Mouse (Mus musculus) right cerebral cortex, postnatal 36 days (tissue): ENCODE results near the gene Obsl1.

ENCODE experiments used
- DNase-seq, 2 experiments: peaks; one replicate each; pipeline ENCODE4 v3.0.0; 2022; ENCODE audit warnings: low spot score in 2 of 2, mixed read lengths in 1 of 2

The Obsl1 gene

GRCm38 (mm10) chr1:75455433-75455832 lies 50.8 kb downstream of the Obsl1 start:
- no peak for DNase-seq

DNA sequence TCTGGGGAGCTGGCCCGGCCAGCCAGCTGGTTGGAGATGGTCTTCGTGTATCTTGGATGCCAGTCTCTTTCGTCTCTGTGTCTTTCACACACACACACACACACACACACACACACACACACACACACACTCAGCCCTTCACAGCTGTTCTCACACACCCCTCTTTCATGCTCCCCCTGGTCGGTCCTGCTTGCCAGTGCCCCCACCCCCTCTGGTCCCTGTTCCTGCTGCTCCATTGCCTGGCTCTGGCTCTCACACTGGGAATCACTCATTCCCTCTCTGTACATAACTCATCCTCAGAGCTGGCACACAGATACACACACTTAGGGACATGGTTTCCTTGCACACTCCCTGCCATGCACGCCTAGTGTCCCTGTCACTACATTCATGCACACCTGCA lies 54.4 kb downstream of the Obsl1 start:
- no peak for DNase-seq

DNA sequence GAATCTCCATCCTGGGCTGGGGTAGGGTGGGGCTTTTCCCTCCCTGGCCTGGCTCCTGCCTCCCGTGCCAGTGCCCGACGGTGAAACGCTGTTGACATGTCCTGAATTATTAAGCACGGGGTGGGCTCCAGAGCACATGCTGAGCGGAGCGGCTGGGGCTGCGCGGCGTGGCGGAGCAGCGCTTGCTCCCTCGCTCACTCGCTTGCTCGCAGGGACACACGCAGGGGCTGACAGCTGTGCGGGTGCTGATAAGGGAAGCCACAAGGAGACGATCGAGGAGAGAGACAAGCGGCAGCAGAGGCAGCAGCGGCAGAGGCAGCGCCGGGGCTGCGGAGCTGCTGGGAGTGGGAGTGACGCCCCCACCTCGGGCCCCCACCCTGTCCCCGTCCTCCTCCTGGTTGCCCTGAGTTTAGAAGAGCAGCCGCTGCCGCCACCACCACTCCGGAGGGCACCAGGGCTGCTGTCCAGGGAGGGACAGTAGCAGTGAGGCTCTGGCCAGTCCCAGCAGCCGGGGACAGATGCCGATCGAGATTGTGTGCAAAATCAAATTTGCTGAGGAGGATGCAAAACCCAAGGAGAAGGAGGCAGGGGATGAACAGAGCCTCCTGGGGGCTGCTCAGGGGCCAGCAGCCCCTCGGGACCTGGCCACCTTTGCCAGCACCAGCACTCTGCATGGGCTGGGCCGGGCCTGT lies 55.8 kb downstream of the Obsl1 start, which contains the start of gene Asic4:
Gene Asic4, plus strand, starts transcription at position 123 of the 692 bp plus-strand sequence.
- no peak for DNase-seq

DNA sequence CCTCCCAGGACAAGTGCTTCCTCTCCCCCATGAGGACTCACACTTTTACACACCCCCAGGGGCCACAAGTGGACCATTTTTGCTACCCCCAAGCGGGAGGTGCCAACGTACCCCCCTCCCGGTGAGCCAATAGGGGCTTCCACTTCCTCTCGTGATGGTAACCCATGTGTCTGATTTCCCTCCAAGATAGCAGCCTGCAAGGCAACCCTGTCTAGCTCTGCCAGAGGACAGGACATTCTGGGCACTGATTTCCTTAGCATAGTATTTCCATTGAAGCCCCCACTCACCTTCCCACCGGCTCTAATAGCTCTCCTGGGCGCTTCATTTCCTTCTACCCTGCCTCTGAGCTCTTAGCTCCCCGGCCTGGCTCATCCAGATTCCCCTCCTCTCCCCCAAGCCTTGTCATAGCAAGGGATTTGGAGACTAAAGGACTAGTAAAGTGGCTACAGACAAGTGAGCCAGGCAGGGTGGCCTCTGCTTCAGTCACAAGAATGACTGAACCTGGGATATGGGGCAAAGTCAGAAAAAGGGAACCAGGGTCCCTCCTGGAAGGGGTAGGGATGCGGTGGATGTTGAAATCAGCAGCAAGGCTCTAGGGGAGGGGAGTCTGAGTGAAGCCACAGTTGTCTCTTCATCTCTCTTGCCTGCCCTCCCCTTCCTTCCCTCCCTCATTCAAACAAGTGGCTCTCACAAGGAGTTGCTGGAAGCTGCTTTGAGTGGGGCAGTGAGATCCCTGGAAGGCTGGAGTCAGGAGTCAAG lies 56.7 kb downstream of the Obsl1 start:
- no peak for DNase-seq

DNA sequence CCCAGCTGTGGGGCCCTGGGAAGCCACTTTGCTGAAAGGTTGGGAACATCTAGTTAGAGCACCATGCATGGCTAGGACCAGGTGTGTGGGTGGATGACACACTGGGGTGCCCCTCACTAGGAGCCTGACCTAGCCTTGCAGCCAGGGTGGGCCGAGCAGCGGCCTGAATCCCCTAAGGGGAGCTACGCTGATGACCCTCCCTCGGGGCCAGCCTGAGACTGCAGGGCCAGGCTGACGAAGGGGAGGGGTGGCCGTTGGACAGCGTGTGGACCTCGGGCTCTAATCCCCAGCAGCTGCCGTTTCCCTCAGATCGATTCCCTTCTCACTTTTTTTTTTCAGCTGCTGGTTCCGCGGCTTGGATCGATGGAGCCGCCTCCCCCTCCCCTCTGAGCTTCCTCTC lies 57.3 kb downstream of the Obsl1 start:
- no peak for DNase-seq

DNA sequence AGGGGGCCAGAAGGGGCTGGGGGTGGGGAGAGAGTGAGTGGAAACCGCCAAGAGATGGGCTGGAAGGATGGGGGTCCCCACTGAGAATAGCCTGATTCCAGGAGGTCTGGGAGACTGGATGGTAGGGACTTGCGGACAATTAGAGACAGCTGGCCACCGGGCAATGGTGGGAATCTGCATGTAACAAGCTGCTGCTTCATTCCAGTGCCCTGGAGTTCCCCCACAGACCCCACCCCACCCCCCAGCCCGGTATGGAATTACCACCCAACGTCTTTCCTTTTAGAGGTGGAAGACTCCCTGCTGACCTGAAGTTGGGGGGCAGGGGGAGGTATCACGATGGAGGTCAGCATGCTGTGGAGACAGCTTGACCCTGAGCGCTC lies 58.2 kb downstream of the Obsl1 start:
- no peak for DNase-seq

- no peak for DNase-seq
Measured at GRCm38 (mm10) chr1:75447265-75448051, 58.8 kb downstream of the Obsl1 start.

- DNase-seq = no peak
Measured at GRCm38 (mm10) chr1:75446656-75447055, 59.6 kb downstream of the Obsl1 start.

DNA sequence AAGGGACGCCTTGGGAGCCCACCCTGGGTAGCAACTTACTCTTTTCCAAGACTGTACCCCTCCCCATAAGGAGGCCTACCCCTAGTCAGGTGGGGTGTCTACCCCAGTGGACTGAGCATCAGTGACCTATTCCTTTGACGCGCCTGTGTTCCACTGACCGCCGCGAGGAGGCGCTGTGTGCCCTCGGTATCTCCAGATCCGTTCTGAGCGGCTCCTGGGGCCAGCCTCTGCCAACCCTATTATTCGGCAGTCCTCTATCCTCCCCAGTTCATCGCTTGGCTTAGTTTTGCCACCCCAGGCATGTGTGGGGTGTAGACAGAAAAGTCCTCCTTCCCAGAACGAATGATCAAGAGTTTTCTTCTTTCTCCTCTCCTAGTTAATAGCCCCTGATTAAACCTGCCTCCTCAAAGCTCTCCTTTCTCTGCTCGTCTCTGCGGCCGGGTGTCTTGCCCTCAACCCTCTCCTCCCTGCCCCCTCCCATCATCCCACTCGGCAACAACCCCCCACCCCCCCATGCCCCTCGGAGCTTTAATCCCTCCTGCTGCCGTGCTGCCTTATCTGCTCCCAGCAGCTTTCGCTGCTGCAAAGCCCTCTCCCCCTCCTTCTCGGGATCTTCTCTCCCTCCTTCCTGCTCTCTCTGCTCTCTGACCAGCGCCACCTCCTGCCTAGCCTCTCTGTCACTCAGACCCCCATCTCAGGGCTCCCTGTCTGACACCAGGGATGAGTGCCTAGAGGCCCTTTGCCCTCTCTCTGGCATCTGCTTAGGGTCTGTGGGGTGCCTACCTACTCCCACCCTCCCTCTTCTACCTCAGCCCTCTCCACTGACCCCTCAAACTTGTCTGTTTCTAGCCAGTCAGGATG lies 60.3 kb downstream of the Obsl1 start:
- DNase-seq = peak; percentile 53 to 58

GRCm38 (mm10) chr1:75445141-75445701 lies 61.0 kb downstream of the Obsl1 start:
- peak; percentile 54 to 66 for DNase-seq

DNA sequence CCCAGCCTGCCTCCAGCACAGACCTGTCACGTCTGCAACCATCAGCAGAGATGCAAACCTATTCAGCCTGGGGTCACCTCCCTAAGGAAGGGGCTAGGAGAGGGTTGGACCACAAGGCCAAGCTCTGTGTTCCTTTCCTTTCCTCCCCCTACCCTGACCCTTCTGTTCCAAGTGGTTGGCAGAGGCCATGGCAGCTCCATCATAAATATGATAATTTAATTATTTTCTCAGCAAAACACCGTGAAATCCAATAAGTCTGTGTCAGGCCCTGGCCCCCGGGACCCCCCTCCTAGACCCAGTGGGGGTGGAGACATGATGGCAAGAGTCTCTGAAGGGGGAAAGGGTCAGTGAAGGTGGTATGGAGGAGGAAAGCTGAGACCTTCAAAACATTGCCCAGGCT lies 62.0 kb downstream of the Obsl1 start:
- DNase-seq = no peak

- no peak for DNase-seq
Measured at GRCm38 (mm10) chr1:75443247-75444024, 62.8 kb downstream of the Obsl1 start.

DNA sequence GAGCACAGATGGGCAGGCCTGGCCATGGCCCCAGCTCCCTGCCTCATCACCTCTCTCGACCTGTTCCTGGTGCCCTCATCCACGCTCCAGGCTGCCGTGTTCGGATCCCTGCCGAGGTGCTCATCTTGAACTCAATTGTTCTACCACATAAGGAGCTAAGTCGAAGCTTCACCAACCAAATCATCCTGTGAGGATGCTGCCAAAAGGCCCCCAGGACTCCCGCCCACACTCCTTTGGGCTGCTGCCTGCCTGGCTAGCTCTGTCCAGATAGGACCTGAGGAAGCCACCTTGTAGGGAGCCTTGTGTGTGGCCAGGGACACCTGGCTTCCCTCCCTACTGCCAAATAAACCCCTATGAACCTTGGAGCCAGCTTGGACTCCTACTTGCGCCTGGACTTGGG lies 63.4 kb downstream of the Obsl1 start:
- DNase-seq = no peak

DNA sequence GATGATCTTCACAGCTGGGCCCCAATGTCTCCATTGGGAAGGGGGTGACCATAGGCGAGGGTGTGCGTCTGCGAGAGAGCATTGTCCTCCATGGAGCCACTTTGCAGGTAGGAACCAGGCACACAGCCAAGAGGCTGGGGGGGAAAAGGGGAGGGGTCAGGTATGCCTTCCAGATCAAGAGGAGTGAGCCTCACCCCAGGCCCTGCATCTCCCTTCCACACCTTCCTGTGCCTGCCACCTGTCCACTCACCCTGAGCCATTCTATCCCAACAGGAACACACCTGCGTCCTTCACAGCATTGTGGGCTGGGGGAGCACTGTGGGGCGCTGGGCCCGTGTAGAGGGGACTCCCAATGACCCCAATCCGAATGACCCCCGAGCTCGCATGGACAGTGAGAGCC lies 64.1 kb downstream of the Obsl1 start:
- DNase-seq = no peak

DNA sequence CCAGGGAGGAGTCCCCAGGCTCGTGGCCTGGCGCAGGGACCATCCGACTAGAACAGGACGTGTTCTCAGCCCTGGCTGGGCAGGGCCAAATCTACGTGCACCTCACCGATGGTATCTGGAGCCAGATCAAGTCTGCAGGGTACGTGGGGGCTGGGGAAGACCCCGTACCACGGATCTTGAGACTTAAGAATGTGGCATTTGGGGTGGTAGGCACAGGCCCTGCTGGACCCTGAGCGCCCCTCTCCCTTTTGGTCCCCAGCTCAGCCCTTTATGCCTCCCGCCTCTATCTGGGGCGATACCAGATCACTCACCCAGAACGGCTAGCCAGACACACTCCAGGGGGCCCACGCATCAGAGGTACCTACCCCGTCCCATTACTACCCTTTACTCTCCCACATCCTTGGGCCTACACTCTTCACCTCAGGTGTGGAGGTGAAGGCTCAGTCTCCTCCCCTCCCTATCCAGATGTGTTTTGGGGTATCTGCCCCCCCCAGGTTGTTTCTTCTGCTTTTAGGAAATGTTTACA lies 64.7 kb downstream of the Obsl1 start:
- no peak for DNase-seq

DNA sequence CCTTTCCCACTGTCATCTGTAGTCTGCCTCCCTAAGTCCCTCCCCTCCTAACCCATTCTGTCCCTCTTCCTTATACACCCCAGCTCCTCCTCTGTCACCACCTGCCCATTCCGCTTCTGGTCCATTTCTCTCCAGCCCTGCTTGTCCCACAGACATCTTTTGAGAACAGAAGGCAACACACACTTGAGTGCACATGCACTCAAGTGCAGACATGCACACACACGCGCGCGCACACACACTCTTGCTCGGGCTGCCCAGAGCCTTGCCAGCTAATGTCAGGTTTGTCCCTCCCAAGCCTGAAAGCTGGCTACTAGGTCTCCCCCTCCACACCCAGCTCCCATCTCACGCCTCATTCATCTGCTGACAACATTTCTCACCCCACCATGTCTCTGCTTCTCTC lies 65.6 kb downstream of the Obsl1 start:
- no peak for DNase-seq

DNA sequence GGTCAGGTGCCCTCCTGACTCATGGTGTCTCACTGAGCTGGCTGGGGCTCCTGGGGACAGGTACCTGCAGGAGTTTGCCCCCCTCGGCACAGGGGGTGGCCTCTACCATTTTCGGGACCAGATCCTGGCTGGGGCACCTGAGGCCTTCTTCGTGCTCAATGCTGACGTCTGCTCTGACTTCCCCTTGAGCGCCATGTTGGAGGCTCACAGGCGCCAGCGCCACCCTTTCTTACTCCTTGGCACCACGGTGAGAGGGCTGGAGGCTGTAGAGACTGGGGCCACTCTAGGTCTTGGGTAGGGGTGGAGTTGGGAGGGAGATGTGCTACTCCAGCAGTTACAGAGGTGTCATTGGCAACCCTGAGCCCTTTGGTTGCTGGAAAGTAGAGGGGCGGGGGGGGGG lies 67.5 kb downstream of the Obsl1 start:
- DNase-seq = no peak

DNA sequence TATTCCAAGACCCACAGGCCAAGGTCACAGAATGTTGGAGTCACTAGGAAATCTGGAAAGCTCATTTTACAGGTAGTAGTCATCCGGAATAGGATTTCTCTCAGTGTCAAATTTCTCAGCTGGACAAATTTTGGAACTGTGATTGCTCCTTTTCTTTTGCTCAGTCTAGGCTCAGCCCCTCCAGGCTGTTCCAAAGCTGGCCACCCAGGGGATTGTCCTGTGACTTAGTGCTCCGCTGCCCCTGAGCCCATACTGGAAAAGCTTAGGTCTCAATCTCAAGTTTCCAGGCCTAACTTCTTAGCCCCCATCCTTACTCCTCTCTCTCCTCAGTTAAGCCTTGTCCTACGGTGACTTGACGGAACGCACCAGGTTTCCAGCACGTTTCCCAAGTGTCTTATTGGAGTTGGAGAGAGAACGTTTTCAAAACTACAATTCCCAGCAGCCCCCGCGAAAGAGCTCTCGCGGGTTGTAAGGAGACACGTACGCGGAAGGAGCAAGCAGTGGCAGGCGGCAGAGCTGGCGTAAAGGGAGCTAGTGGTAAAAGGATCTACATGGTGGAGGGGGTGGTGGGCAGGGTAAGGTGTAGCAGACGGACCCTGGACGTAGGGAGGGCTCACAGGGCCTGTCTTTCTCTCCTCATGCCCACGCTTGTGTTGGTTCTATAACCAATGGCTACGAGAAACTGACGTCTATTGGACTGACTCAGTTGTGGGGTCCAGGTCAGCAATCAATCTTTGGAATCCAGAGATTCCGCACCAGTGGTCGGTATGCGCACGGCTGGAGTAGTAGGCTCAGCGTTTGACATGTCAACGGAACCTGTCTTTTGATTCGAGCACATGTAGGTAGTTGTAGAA lies 70.5 kb downstream of the Obsl1 start, which contains the start of gene Gmppa:
Gene Gmppa, plus strand, starts transcription at position 456 of the 854 bp plus-strand sequence.
- DNase-seq = peak; percentile 73 to 86
